Mouse (Mus musculus) liver, postnatal 0 days (tissue): ENCODE data around the gene Igfbp3.

Experiments
- CTCF ChIP-seq: sonication (generic); IDR thresholded peaks from 2 replicates; pipeline ENCODE4 v1.5.1; 2016; ENCODE audit warnings: antibody characterized with exemption, low read depth
- EP300 ChIP-seq: IDR thresholded peaks from 2 replicates; pipeline ENCODE4 v1.6.1; 2016; ENCODE audit warnings: antibody characterized with exemption, low read depth, mild to moderate bottlenecking

DNA sequence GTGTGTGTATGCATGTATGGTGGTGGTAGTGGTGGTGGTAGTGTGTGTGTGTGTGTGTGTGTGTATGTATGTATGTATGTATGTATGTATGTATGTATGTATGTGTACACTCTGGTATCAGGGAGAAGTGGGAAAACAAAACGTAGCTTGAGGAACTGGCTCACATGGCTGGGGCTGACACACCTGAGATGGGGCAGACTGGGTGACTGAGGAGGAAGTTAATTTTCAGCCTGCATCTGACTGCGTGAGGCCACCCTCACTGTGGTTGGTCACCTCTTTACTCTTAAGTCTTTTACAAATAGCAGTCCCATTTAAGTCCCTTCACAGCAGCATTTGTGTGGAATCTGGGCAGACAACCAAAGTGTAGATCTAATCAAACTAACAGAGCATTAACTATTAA is 34.4 kb downstream of the Igfbp3 start:
- TF ChIP-seq CTCF (no peak), EP300 (no peak)
